Mouse (Mus musculus): Measurements from ENCODE around the gene Dcp1a.
A peak's percentile ranks its signal among the peaks of the same experiment; 100 is the strongest.
"Not testable (repeated sequence)": the region's sequence is repeated elsewhere in the genome, so short reads cannot be mapped to it uniquely, and the experiment has no call there.

Gene Dcp1a

DNA sequence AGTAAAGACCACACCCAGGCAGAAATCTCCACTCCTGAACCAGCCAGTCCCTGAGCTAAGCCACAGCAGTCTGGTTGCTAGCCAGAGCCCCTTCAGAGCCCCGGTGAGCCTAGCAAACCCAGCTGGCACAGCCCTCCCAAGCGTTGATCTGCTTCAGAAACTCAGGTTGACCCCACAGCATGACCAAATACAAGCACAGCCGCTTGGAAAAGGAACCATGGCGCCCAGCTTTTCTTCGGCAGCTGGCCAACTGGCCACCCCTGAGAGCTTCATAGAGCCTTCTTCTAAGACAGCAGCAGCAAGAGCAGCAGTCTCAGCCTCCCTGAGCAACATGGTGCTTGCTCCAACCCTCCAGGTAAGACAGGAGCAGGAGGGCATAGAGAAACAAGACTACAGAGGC lies 40.0 kb downstream of the Dcp1a start:
- DNase-seq (ENCODE audit: low spot score in 2 of 2), result no peak

GRCm38 (mm10) chr14:30523356-30523755 lies 44.0 kb downstream of the Dcp1a start:
- DNase-seq (ENCODE audit: low spot score in 2 of 2), result no peak

- DNase-seq (ENCODE audit: low spot score in 2 of 2), result no peak
Observed at GRCm38 (mm10) chr14:30528392-30528791, 49.1 kb downstream of the Dcp1a start.

DNA sequence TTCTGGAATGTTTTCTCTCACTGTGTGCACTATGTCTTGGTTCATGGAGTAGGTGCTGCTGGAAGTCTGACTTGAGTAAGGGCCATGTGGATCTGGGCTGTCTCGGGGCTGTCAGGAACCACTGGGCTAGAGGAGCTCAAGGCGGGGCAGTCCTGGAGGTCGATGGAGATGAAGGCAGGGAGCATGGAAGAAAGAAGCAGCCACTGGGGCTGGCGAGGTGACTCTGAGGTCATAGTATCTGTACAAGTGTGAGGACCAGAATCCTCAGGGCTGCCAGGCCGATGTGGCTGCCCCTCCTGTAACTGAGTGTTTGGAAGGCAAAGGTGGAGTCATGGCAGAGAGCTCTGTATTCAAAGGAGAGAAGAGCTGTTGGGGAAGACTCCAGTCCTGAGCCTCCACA lies 49.6 kb downstream of the Dcp1a start:
- DNase-seq (ENCODE audit: low spot score in 2 of 2), result no peak

DNA sequence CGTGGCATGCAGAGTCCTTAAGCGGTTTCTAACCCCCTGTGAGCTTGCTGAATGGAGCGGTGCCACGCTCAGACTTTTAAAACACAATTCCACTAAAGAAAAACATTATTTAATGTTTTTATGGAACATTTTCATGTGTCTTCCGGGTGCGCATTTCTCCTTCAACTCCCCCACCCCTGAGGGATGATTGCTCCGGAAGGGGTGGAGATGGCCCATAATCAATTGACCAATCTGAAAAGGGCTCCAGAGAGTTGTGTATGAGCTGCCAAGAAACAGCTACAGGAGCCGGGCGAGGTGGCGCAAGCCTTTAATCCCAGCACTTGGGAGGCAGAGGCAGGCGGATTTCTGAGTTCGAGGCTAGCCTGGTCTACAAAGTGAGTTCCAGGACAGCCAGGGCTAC lies 50.1 kb downstream of the Dcp1a start:
- DNase-seq (ENCODE audit: low spot score in 2 of 2), result no peak

DNA sequence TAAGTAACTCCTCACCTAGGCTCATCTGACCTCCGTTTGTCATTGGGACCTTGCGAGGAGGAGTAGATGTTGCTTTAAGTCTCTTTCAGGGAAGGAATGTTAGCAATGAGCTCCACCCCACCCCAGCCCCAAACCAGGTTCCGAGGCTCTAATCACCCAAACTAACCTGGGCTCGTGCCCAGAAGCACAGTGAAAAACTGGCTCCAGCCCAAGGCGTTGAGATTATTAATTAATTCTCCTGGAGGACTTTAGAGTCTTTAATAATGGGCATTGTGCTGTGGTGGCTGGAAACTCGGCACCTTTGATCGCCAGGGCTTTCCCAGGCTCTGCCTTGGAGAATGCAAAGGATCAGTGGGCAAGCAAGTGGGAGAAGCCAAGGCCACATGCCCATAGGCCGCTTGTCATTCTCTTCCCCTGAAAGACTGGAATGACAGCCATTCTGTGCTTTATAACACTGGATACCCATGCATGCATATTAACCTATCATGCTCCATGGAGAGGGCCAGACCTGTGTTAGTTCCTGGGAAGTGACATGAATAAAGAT lies 51.5 kb downstream of the Dcp1a start:
- DNase-seq (ENCODE audit: low spot score in 2 of 2), result no peak

- DNase-seq (ENCODE audit: low spot score in 2 of 2), result no peak
Observed at GRCm38 (mm10) chr14:30531431-30531830, 52.1 kb downstream of the Dcp1a start.

- DNase-seq (ENCODE audit: low spot score in 2 of 2), result no peak
Observed at GRCm38 (mm10) chr14:30531896-30532295, 52.6 kb downstream of the Dcp1a start.

DNA sequence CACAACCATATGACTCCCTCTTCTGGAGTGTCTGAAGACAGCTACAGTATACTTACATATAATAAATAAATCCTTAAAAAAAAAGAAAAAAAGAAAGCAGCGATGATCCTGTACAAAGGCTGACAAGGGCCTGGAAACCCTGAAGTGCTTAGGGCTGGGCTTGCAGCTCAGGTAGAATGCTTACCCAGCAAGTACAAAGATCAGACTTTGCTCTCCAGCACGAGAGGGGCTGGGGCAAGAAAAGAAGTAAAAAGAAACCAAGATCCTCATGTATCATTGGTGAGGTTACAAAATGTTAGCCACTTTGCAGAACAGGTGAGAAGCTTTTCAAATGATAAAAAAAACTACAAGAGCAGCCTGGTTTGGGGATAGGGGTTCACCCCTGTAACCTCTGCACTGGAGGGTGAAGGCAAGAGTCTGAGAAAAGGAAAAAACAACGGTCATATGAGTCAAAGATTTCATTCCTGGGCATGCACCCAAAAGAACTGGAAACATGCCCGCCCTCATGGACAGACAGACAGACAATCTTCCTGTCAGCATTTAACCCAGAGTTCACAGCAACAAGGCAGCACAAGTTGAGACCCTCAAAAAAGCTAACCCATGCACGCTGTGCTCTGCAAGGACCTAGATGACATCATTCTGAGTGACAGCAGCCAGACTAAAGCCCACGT lies 54.6 kb downstream of the Dcp1a start:
- DNase-seq (ENCODE audit: low spot score in 2 of 2), result no peak

DNA sequence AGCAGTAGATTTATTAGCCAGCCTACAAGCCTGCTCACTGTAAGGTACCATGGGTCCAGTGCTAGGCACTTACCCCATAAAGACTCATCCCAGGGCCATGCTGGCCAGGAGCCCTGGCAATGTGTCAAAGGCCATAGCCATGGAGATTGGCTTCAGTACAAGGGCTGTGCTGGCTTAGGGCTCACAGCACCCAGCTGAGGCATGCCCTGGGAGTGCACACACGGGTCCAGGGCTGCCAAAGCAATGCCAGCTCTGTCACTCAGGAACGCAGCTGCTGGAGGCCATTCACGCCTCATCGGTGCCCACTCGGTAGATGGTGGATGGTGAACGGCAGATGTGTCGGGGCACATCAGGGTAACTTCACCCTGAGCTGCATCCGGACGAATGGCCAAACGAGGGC lies 62.2 kb downstream of the Dcp1a start:
- DNase-seq (ENCODE audit: low spot score in 2 of 2), result no peak

- DNase-seq (ENCODE audit: low spot score in 2 of 2), result not testable (repeated sequence)
Observed at GRCm38 (mm10) chr14:30543331-30543730, 64.0 kb downstream of the Dcp1a start.

GRCm38 (mm10) chr14:30548131-30548720 lies 68.9 kb downstream of the Dcp1a start, which contains the start of gene Tkt:
Gene Tkt (plus strand): TSS chr14:30548359.
- no peak for DNase-seq (ENCODE audit: low spot score in 2 of 2)

- peak; percentile 95 to 96 for DNase-seq (ENCODE audit: low spot score in 2 of 2)
Observed at GRCm38 (mm10) chr14:30548965-30549776, 69.8 kb downstream of the Dcp1a start.

GRCm38 (mm10) chr14:30549777-30550149 lies 70.4 kb downstream of the Dcp1a start:
- peak in 1 of 2 experiments; percentile 20 for DNase-seq (ENCODE audit: low spot score in 2 of 2)

GRCm38 (mm10) chr14:30550232-30551070 lies 71.1 kb downstream of the Dcp1a start:
- no peak for DNase-seq (ENCODE audit: low spot score in 2 of 2)

DNA sequence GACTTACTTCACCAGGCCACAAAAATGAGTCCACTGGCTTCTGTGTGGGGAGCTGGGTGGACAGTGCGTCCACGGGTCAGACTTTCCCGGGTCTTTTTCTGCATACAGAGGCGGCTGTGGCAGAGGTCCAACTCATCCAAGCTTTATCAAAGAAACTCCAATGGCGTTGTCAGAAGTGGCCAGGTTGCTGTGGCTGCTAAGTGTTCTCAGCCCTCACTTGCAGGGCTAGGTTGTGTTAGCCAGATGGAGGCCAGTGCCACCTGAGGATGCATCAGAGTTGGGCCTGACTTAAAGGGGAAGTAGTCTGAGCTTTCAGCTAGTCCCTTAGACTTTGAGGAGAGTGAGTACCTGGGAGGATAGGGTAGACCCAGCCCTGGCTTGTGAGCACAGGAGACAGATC lies 72.2 kb downstream of the Dcp1a start:
- no peak for DNase-seq (ENCODE audit: low spot score in 2 of 2)

DNA sequence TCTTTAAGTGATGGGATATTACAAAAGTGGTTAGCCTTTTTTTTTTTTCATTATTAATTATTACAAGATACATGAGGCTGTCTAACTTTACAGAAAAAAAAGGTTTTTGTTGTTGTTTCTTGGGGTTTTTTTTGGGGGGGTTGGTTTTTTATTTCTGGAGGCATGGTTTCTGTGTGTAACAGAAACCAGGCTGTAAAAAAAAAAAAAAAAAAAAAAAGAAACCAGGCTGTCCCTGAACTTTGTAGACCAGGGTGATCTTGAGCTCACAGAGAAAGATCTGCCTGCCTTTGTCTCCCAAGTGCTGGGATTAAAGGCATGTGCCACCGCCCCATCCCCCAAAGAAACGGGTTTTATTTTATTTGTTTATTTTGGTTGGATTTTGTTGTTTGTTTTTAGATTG lies 72.6 kb downstream of the Dcp1a start:
- DNase-seq (ENCODE audit: low spot score in 2 of 2), result no peak

DNA sequence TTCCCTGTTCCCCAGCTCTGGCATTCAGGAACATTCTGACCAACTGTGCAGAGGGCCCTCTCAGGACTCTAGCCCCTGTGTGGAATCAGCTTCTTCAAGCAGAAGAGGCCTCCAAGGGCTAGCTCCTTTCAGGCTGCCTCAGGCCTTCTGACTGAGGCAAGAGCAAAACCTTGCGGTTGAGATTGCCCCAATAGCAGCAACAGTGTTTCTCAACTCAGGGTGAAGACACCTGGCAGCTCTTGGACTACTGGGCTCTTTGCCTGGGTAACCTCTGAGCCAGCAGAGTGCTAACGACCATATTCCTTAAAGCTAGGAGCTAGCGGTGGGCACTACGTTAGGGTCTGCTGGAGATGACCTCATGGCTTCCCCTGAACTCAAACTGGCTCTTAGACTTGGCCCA lies 73.8 kb downstream of the Dcp1a start:
- DNase-seq (ENCODE audit: low spot score in 2 of 2), result no peak

GRCm38 (mm10) chr14:30556651-30557050 lies 77.3 kb downstream of the Dcp1a start:
- DNase-seq (ENCODE audit: low spot score in 2 of 2), result no peak

GRCm38 (mm10) chr14:30557730-30558129 lies 78.4 kb downstream of the Dcp1a start:
- DNase-seq (ENCODE audit: low spot score in 2 of 2), result no peak

- DNase-seq (ENCODE audit: low spot score in 2 of 2), result no peak
Observed at GRCm38 (mm10) chr14:30559321-30559850, 80.1 kb downstream of the Dcp1a start.
